Mouse (Mus musculus) bone marrow macrophage, adult 2 months (primary cell): Measurements from ENCODE around the gene Cbfa2t2.

Source experiments
- CTCF ChIP-seq: IDR thresholded peaks from 2 replicates; pipeline ENCODE4 v1.5.1; 2012; ENCODE audit warnings: low read depth, mild to moderate bottlenecking, low read length, moderate library complexity
- POLR2A ChIP-seq: IDR thresholded peaks from 2 replicates; pipeline ENCODE4 v1.6.1; 2012; ENCODE audit warnings: mild to moderate bottlenecking, low read depth, low read length, borderline replicate concordance

DNA sequence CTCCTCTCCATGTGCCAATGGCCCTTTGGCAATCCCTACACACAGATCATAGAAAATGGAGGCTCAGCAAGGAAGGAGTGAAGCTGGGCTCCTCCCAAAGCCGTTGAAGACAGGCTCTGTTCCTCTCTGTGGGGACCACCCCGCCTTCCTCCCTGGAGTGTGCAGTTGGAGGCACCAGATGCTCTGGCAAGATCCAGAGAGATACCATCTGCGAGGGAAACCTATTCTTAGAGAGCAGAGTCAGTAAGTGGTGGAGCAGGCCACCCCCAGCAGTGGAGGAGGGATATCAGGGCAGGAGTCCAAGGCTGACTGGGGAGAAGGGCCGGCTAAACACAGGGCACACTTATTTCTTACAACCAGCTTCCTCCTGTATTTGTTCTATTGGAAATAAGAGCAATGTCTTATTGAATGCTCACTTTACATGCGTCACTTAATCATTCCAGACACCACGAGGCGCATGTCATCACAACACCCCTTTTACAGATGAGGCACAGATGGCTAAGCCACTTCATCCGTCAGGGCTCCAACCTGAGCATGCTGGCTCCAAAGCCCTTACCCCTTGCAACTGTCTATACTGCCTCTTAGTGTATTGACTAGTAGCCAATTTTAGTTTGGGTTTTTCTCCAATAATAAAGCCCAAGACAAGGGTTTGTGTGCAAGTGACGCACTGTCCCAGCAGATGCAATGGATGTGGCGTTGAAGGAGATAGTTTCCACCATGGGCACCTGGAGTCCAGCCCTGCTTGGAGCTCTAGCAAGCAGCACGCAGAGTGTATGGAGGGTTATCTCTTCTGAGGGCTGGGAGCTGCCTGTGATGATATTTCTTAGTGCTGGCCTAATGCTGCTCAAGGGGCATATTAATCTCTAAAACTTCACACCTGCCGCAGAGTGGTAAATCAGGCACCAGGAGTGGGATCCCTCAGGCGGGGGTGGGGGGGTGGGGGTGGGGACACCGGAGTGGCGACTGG, 147.9 kb downstream of the Cbfa2t2 start:
- TF ChIP-seq CTCF (no peak), POLR2A (no peak)
